ENCODE assay signal across 8 mouse cellular contexts in genomic region chr7:126694441-126695051, GRCm38 (mm10). TPM values are rescaled to one million over a fixed set of nuclear protein-coding genes. Genes with fewer than 3 reads are reported as not detected.
A peak's percentile ranks its signal among the peaks of the same experiment; 100 is the strongest.
DNase-seq lines count a peak whose midpoint lies in the region; ATAC-seq and TF ChIP-seq lines count a peak whose summit lies in the region.

No protein-coding gene starts in this region.

- intact Hi-C loops in left cerebral cortex, adult 2 months (cut with DNase I), result loop anchor here (2.0 kb wide), 2 partner anchors 46 to 112 kb away; partner anchors contain the start of gene Sgf29
- intact Hi-C loops in left cerebral cortex, postnatal 36 days (cut with DNase I), result loop anchor here (2.0 to 5.0 kb wide), 2 partner anchors 46 to 112 kb away; partner anchors contain the start of genes Apobr and Sgf29

- H3K27ac ChIP-seq in left cerebral cortex, adult 2 months, result peak overlapping the region; percentile 89
- 0 out of 2 replicates have a peak overlapping the region, but pooled peaks have one; percentile 90 for H3K27ac ChIP-seq in hindbrain, postnatal 0 days
- H3K27ac ChIP-seq in neural tube, embryonic 12.5 days, result no peak overlapping the region

- no peaks in the 10 kb centered on the region for H3K27me3 ChIP-seq in hindbrain, postnatal 0 days (ENCODE audit: insufficient read depth, low read length)
- H3K27me3 ChIP-seq in neural tube, embryonic 12.5 days (replicated peaks), result no peaks in the 10 kb centered on the region

- no peaks in the 10 kb centered on the region for H3K9me3 ChIP-seq in hindbrain, postnatal 0 days (ENCODE audit: low read length)
- H3K9me3 ChIP-seq in neural tube, embryonic 12.5 days, result no peaks in the 10 kb centered on the region

- H3K4me2 ChIP-seq in hindbrain, postnatal 0 days (ENCODE audit: low read depth, low read length), result peak overlapping the region; percentile 75
- H3K4me2 ChIP-seq in neural tube, embryonic 12.5 days (replicated peaks), result peak overlapping the region; percentile 92

- H3K36me3 ChIP-seq in hindbrain, postnatal 0 days (ENCODE audit: insufficient read depth, low read length), result peaks cover 18% of the 10 kb centered on the region
- peaks cover 34% of the 10 kb centered on the region for H3K36me3 ChIP-seq in neural tube, embryonic 12.5 days

- peak overlapping the region; percentile 71; the same call in 1 of the 2 replicates for H3K9ac ChIP-seq in hindbrain, postnatal 0 days (replicated peaks; ENCODE audit: low read length)
- H3K9ac ChIP-seq in neural tube, embryonic 12.5 days, result peak overlapping the region; percentile 84

- H3K4me3 ChIP-seq in left cerebral cortex, adult 2 months, result peak overlapping the region; percentile 74
- H3K4me3 ChIP-seq in hindbrain, postnatal 0 days (ENCODE audit: low read length), result peak overlapping the region; percentile 69
- peak overlapping the region; percentile 84 for H3K4me3 ChIP-seq in neural tube, embryonic 12.5 days

- no peak for ATAC-seq in hindbrain, postnatal 0 days
- no peak for ATAC-seq in neural tube, embryonic 12.5 days (ENCODE audit: low FRiP score, low read depth)

- H3K4me1 ChIP-seq in hindbrain, postnatal 0 days (ENCODE audit: insufficient read depth, low read length), result no peaks in the 10 kb centered on the region; the same call in 1 of the 2 replicates
- peaks cover 28% of the 10 kb centered on the region for H3K4me1 ChIP-seq in neural tube, embryonic 12.5 days

- no peak for DNase-seq in left cerebral cortex, adult 2 months (ENCODE audit: extremely low spot score in 1 of 2, low spot score in 2 of 2)
- no peak for DNase-seq in left cerebral cortex, adult 8-10 months (ENCODE audit: low spot score in 2 of 2)
- DNase-seq in embryo, embryonic 10 days (ENCODE audit: low spot score), result peak; percentile 64
- DNase-seq in hindbrain, postnatal 0 days (ENCODE audit: low spot score), result peak; percentile 14
- DNase-seq in adrenal gland, adult 2 months, result no peak
- no peak for DNase-seq in left cerebral cortex, postnatal 36 days (ENCODE audit: low spot score in 2 of 2)
- no peak for DNase-seq in right cerebral cortex, adult 18-20 months

- WGBS in hindbrain, postnatal 0 days, result 13% methylated on average over 10 of the region's 10 CpGs
- WGBS in neural tube, embryonic 12.5 days, result 17% methylated on average over 10 of the region's 10 CpGs

- no peak for TF ChIP-seq CTCF in left cerebral cortex, adult 2 months (IDR thresholded peaks at IDR 0.05)
- TF ChIP-seq CTCF in hindbrain, postnatal 0 days (IDR thresholded peaks at IDR 0.05; ENCODE audit: low read depth), result 0 out of 2 replicates have a peak, but pooled peaks have one; percentile 1

RNA-seq across cellular contexts. Expression of gene Bola2, which starts 0.7 kb away (rescaled TPM):
- total RNA-seq in left cerebral cortex, adult 2 months (2021), result 100 to 1,000 TPM; 100 to 106 TPM
- total RNA-seq in left cerebral cortex, adult 8-10 months (2022), result 10 to 100 TPM; 82.1 to 97.0 (median 90.2) TPM
- 67.1 and 122 TPM in 2 replicates for total RNA-seq in hindbrain, postnatal 0 days (2014; rRNA removed)
- polyA plus RNA-seq in hindbrain, postnatal 0 days (2015; fragmentation: Nextera tagmentation; extraction: Ambion mirVana), result 164 and 172 TPM in 2 replicates
- polyA plus RNA-seq in neural tube, embryonic 12.5 days (2016; fragmentation: Nextera tagmentation; extraction: Ambion mirVana), result 160 and 164 TPM in 2 replicates
- 100 to 1,000 TPM; 101 to 104 TPM for total RNA-seq in adrenal gland, adult 2 months (2021)
- 44.1 and 48.7 TPM in 2 replicates for polyA plus RNA-seq in adrenal gland, adult 2 months (2012; rRNA removed)
- 100 to 1,000 TPM in 1 of 2 experiments, 10 to 100 TPM in 1; 85.8 to 109 TPM for total RNA-seq in left cerebral cortex, postnatal 36 days (2021)

RNA-seq across cellular contexts. Expression of gene Slx1b, which starts 1.0 kb away (rescaled TPM):
- 10 to 100 TPM; 17.9 to 21.1 TPM for total RNA-seq in left cerebral cortex, adult 2 months (2021)
- total RNA-seq in left cerebral cortex, adult 8-10 months (2022), result 10 to 100 TPM; 17.1 to 23.0 (median 19.6) TPM
- 17.0 and 17.6 TPM in 2 replicates for total RNA-seq in hindbrain, postnatal 0 days (2014; rRNA removed)
- 8.6 and 9.3 TPM in 2 replicates for polyA plus RNA-seq in hindbrain, postnatal 0 days (2015; fragmentation: Nextera tagmentation; extraction: Ambion mirVana)
- polyA plus RNA-seq in neural tube, embryonic 12.5 days (2016; fragmentation: Nextera tagmentation; extraction: Ambion mirVana), result 17.9 and 19.0 TPM in 2 replicates
- total RNA-seq in adrenal gland, adult 2 months (2021), result 10 to 100 TPM; 11.3 to 13.5 TPM
- 35.0 and 35.7 TPM in 2 replicates for polyA plus RNA-seq in adrenal gland, adult 2 months (2012; rRNA removed)
- 10 to 100 TPM; 17.6 to 20.3 TPM for total RNA-seq in left cerebral cortex, postnatal 36 days (2021)

RNA-seq across cellular contexts. Expression of gene Coro1a, which starts 13.0 kb away (rescaled TPM):
- total RNA-seq in left cerebral cortex, adult 2 months (2021), result 100 to 1,000 TPM; 164 to 185 TPM
- total RNA-seq in left cerebral cortex, adult 8-10 months (2022), result 100 to 1,000 TPM; 132 to 162 (median 149) TPM
- total RNA-seq in hindbrain, postnatal 0 days (2014; rRNA removed), result 113 and 150 TPM in 2 replicates
- polyA plus RNA-seq in hindbrain, postnatal 0 days (2015; fragmentation: Nextera tagmentation; extraction: Ambion mirVana), result 88.1 and 93.7 TPM in 2 replicates
- polyA plus RNA-seq in neural tube, embryonic 12.5 days (2016; fragmentation: Nextera tagmentation; extraction: Ambion mirVana), result 70.5 and 71.5 TPM in 2 replicates
- total RNA-seq in adrenal gland, adult 2 months (2021), result 10 to 100 TPM; 11.6 to 24.3 TPM
- 49.5 and 67.1 TPM in 2 replicates for polyA plus RNA-seq in adrenal gland, adult 2 months (2012; rRNA removed)
- total RNA-seq in left cerebral cortex, postnatal 36 days (2021), result 100 to 1,000 TPM; 159 to 176 TPM

RNA-seq across cellular contexts. Expression of gene Sult1a1, which starts 18.3 kb away (rescaled TPM):
- 10 to 100 TPM; 10.8 to 13.6 TPM for total RNA-seq in left cerebral cortex, adult 2 months (2021)
- total RNA-seq in left cerebral cortex, adult 8-10 months (2022), result 1 to 10 TPM; 6.3 to 9.0 (median 7.9) TPM
- total RNA-seq in hindbrain, postnatal 0 days (2014; rRNA removed), result 22.1 and 34.8 TPM in 2 replicates
- polyA plus RNA-seq in hindbrain, postnatal 0 days (2015; fragmentation: Nextera tagmentation; extraction: Ambion mirVana), result 19.4 and 22.4 TPM in 2 replicates
- polyA plus RNA-seq in neural tube, embryonic 12.5 days (2016; fragmentation: Nextera tagmentation; extraction: Ambion mirVana), result 0.54 and 0.79 TPM in 2 replicates
- total RNA-seq in adrenal gland, adult 2 months (2021), result 10 to 100 TPM; 48.1 to 52.7 TPM
- 29.3 and 34.3 TPM in 2 replicates for polyA plus RNA-seq in adrenal gland, adult 2 months (2012; rRNA removed)
- 10 to 100 TPM in 1 of 2 experiments, 1 to 10 TPM in 1; 9.6 to 15.9 TPM for total RNA-seq in left cerebral cortex, postnatal 36 days (2021)

RNA-seq across cellular contexts. Expression of gene Sgf29, which starts 45.4 kb away (rescaled TPM):
- 10 to 100 TPM; 30.2 to 33.5 TPM for total RNA-seq in left cerebral cortex, adult 2 months (2021)
- 10 to 100 TPM; 28.4 to 39.0 (median 33.6) TPM for total RNA-seq in left cerebral cortex, adult 8-10 months (2022)
- 35.1 and 36.3 TPM in 2 replicates for total RNA-seq in hindbrain, postnatal 0 days (2014; rRNA removed)
- polyA plus RNA-seq in hindbrain, postnatal 0 days (2015; fragmentation: Nextera tagmentation; extraction: Ambion mirVana), result 47.0 and 49.9 TPM in 2 replicates
- 40.0 and 53.2 TPM in 2 replicates for polyA plus RNA-seq in neural tube, embryonic 12.5 days (2016; fragmentation: Nextera tagmentation; extraction: Ambion mirVana)
- total RNA-seq in adrenal gland, adult 2 months (2021), result 10 to 100 TPM; 39.9 to 49.7 TPM
- polyA plus RNA-seq in adrenal gland, adult 2 months (2012; rRNA removed), result 64.5 and 74.4 TPM in 2 replicates
- 10 to 100 TPM; 27.2 to 38.4 TPM for total RNA-seq in left cerebral cortex, postnatal 36 days (2021)

Comparison
In these comparisons a context has a peak if more than half of its experiments do, and no peak if none do; other contexts are left out.
1. DNase-seq: peak in embryo, embryonic 10 days (single experiment) and hindbrain, postnatal 0 days (single experiment); none in left cerebral cortex, adult 2 months (0 of 2), left cerebral cortex, adult 8-10 months (0 of 2), adrenal gland, adult 2 months (single experiment), left cerebral cortex, postnatal 36 days (0 of 2) and right cerebral cortex, adult 18-20 months (single experiment).
2. Peak in every context shown above with its lines, with median percentiles within 50 percentile points of each other: H3K4me3 ChIP-seq.